Mouse (Mus musculus) MEL (cell line): ENCODE data around the gene AU021092. TPM values are rescaled to one million over a fixed set of nuclear protein-coding genes. Genes with fewer than 3 reads are reported as not detected.

Source experiments
- DNase-seq: peaks from one replicate; pipeline ENCODE4 v3.0.0; 2011; ENCODE audit warnings: low read depth, low spot score
- H3K27ac ChIP-seq: 2 replicates; pipeline ENCODE4 v1.5.1; 2012; ENCODE audit warnings: low read depth, mild to moderate bottlenecking, control low read depth, low read length, moderate library complexity; ENCODE audit not compliant: control insufficient read depth
- H3K27me3 ChIP-seq, 2 experiments: fragments of 150-350 bp in 1 of 2; sonication (generic) in 1 of 2; 2 replicates each; pipeline ENCODE4 v1.6.1; 2012; ENCODE audit warnings: low read length in 2 of 2, mild to moderate bottlenecking in 2 of 2, improper control_type of control experiment in 1 of 2, moderate library complexity in 1 of 2; ENCODE audit not compliant: insufficient read depth in 2 of 2, control insufficient read depth in 1 of 2
- H3K36me3 ChIP-seq, 2 experiments: 2 replicates each; pipeline ENCODE4 v1.6.1; 2012 to 2014; ENCODE audit warnings: low read length in 2 of 2, improper control_type of control experiment in 1 of 2, inconsistent platforms in 1 of 2, mild to moderate bottlenecking in 1 of 2; ENCODE audit not compliant: insufficient read depth in 2 of 2, control insufficient read depth in 1 of 2
- H3K4me1 ChIP-seq, 2 experiments: fragments of 150-350 bp in 1 of 2; sonication (generic) in 1 of 2; 2 replicates each; pipeline ENCODE4 v1.6.1; 2012; ENCODE audit warnings: low read length in 2 of 2, improper control_type of control experiment in 1 of 2, mild to moderate bottlenecking in 1 of 2; ENCODE audit not compliant: insufficient read depth in 2 of 2, control insufficient read depth in 1 of 2
- H3K4me3 ChIP-seq, 2 experiments: fragments of 150-350 bp in 1 of 2; sonication (generic) in 1 of 2; 2 replicates each; pipeline ENCODE4 v1.5.1; 2012; ENCODE audit warnings: low read depth in 2 of 2, low read length in 2 of 2, mild to moderate bottlenecking in 2 of 2, moderate library complexity in 2 of 2, control low read depth in 1 of 2, improper control_type of control experiment in 1 of 2; ENCODE audit not compliant: control insufficient read depth in 1 of 2, insufficient read depth in 1 of 2
- H3K79me2 ChIP-seq: 2 replicates; pipeline ENCODE4 v1.6.1; 2012; ENCODE audit warnings: mild to moderate bottlenecking, low read length, moderate library complexity; ENCODE audit not compliant: control insufficient read depth, poor library complexity, insufficient read depth
- H3K9ac ChIP-seq: 2 replicates; pipeline ENCODE4 v1.6.1; 2012; ENCODE audit warnings: low read depth, mild to moderate bottlenecking, control low read depth, low read length, moderate library complexity; ENCODE audit not compliant: control insufficient read depth, poor library complexity, severe bottlenecking
- H3K9me3 ChIP-seq: fragments of 150-350 bp; sonication (generic); replicated peaks from 2 replicates; pipeline ENCODE4 v1.6.1; 2012; ENCODE audit warnings: mild to moderate bottlenecking, low read length, improper control_type of control experiment, moderate library complexity; ENCODE audit not compliant: insufficient read depth
- CTCF ChIP-seq, 3 experiments: IDR thresholded peaks in 2 of 3; conservative IDR thresholded peaks in 1 of 3; 2 replicates each; pipeline ENCODE4 v1.5.1; 2011 to 2012; ENCODE audit warnings: low read length in 3 of 3, low read depth in 2 of 3, mild to moderate bottlenecking in 2 of 3, improper control_type of control experiment in 1 of 3, inconsistent platforms in 1 of 3, mixed read lengths in 1 of 3, moderate library complexity in 1 of 3; ENCODE audit not compliant: control insufficient read depth in 1 of 3, insufficient read depth in 1 of 3, poor library complexity in 1 of 3, severe bottlenecking in 1 of 3
- E2F4 ChIP-seq: IDR thresholded peaks from 2 replicates; pipeline ENCODE4 v1.6.1; 2011; ENCODE audit warnings: low read depth, low read length, improper control_type of control experiment, borderline replicate concordance
- ELF1 ChIP-seq: IDR thresholded peaks from 2 replicates; pipeline ENCODE4 v1.6.1; 2014; ENCODE audit warnings: low read depth, mild to moderate bottlenecking, inconsistent platforms, low read length, improper control_type of control experiment, moderate library complexity
- ETS1 ChIP-seq: IDR thresholded peaks from 2 replicates; pipeline ENCODE4 v1.6.1; 2012; ENCODE audit warnings: low read depth, mild to moderate bottlenecking, inconsistent platforms, low read length, improper control_type of control experiment, moderate library complexity
- GABPA ChIP-seq: IDR thresholded peaks from 2 replicates; pipeline ENCODE4 v1.6.1; 2012; ENCODE audit warnings: low read depth, mild to moderate bottlenecking, inconsistent platforms, low read length, improper control_type of control experiment, moderate library complexity
- GATA1 ChIP-seq: IDR thresholded peaks from 2 replicates; pipeline ENCODE4 v1.6.1; 2011; ENCODE audit warnings: low read depth, low read length, improper control_type of control experiment
- HCFC1 ChIP-seq: IDR thresholded peaks from 2 replicates; pipeline ENCODE4 v1.6.1; 2012; ENCODE audit warnings: low read depth, mild to moderate bottlenecking, inconsistent platforms, low read length, improper control_type of control experiment, moderate library complexity
- JUND ChIP-seq: IDR thresholded peaks from 2 replicates; pipeline ENCODE4 v1.6.1; 2011; ENCODE audit warnings: low read depth, mild to moderate bottlenecking, improper control_type of control experiment, low read length
- KAT2A ChIP-seq: conservative IDR thresholded peaks from 2 replicates; pipeline ENCODE4 v1.6.1; 2012; ENCODE audit warnings: low read depth, low read length, improper control_type of control experiment, inconsistent platforms
- MAX ChIP-seq: IDR thresholded peaks from 2 replicates; pipeline ENCODE4 v1.6.1; 2011; ENCODE audit warnings: low read length, improper control_type of control experiment
- MEF2A ChIP-seq: IDR thresholded peaks from 2 replicates; pipeline ENCODE4 v1.6.1; 2014; ENCODE audit warnings: low read depth, mild to moderate bottlenecking, inconsistent platforms, low read length, improper control_type of control experiment; ENCODE audit not compliant: poor library complexity, insufficient replicate concordance, severe bottlenecking; ENCODE audit errors: extremely low read depth
- MYB ChIP-seq: IDR thresholded peaks from 2 replicates; pipeline ENCODE4 v1.6.1; 2011; ENCODE audit warnings: mild to moderate bottlenecking, low read depth, low read length, improper control_type of control experiment
- MYC ChIP-seq: IDR thresholded peaks from 2 replicates; pipeline ENCODE4 v1.6.1; 2011; ENCODE audit warnings: low read depth, mild to moderate bottlenecking, low read length, improper control_type of control experiment, moderate library complexity
- NELFE ChIP-seq: IDR thresholded peaks from 2 replicates; pipeline ENCODE4 v1.6.1; 2011; ENCODE audit warnings: low read depth, low read length, improper control_type of control experiment
- NRF1 ChIP-seq: IDR thresholded peaks from 2 replicates; pipeline ENCODE4 v1.6.1; 2014; ENCODE audit warnings: low read depth, mild to moderate bottlenecking, inconsistent platforms, low read length, improper control_type of control experiment, moderate library complexity; ENCODE audit not compliant: poor library complexity, insufficient read depth, severe bottlenecking
- POLR2AphosphoS2 ChIP-seq: IDR thresholded peaks from 2 replicates; pipeline ENCODE4 v1.6.1; 2011; ENCODE audit warnings: low read length, improper control_type of control experiment
- RCOR1 ChIP-seq: IDR thresholded peaks from 2 replicates; pipeline ENCODE4 v1.6.1; 2012; ENCODE audit warnings: low read depth, mild to moderate bottlenecking, inconsistent platforms, low read length, improper control_type of control experiment
- TBP ChIP-seq: IDR thresholded peaks from 2 replicates; pipeline ENCODE4 v1.8.0; 2011; ENCODE audit warnings: low read depth, low read length, improper control_type of control experiment
- USF1 ChIP-seq: IDR thresholded peaks from 2 replicates; pipeline ENCODE4 v1.6.1; 2014; ENCODE audit warnings: low read depth, mild to moderate bottlenecking, inconsistent platforms, low read length, improper control_type of control experiment, moderate library complexity
- USF2 ChIP-seq, 2 experiments: IDR thresholded peaks; 2 replicates each; pipeline ENCODE4 v1.6.1; 2011 to 2012; ENCODE audit warnings: improper control_type of control experiment in 2 of 2, low read length in 2 of 2, borderline replicate concordance in 1 of 2, inconsistent platforms in 1 of 2, low read depth in 1 of 2, mild to moderate bottlenecking in 1 of 2; ENCODE audit not compliant: insufficient read depth in 1 of 2
- ZC3H11A ChIP-seq: IDR thresholded peaks from 2 replicates; pipeline ENCODE4 v1.6.1; 2012; ENCODE audit warnings: low read depth, mild to moderate bottlenecking, inconsistent platforms, low read length, improper control_type of control experiment
- ZMIZ1 ChIP-seq: IDR thresholded peaks from 2 replicates; pipeline ENCODE4 v1.6.1; 2012; ENCODE audit warnings: low read depth, mild to moderate bottlenecking, inconsistent platforms, low read length, improper control_type of control experiment, moderate library complexity
- ZNF384 ChIP-seq: IDR thresholded peaks from 2 replicates; pipeline ENCODE4 v1.6.1; 2012; ENCODE audit warnings: low read depth, mild to moderate bottlenecking, inconsistent platforms, low read length, improper control_type of control experiment
- polyA plus RNA-seq, 2 experiments: library from polyadenylated mRNA; stranded (reverse) in 1 of 2; unstranded in 1 of 2; fragments of >175 nt in 1 of 2; fragments of >200 nt in 1 of 2; gene quantifications; 2 replicates each; pipeline versions ENCODE4 v1.2.1 to v1.2.4; 2012; ENCODE audit warnings: low replicate concordance in 2 of 2, low read depth in 1 of 2; ENCODE audit not compliant: insufficient read length in 2 of 2, insufficient read depth in 1 of 2, missing spikeins in 1 of 2
- total RNA-seq: library from RNA; depleted of rRNA; stranded (reverse); fragments of 300-350 nt; gene quantifications from 2 replicates; pipeline ENCODE4 v1.2.3, GENCODE M21; 2012; rRNA removed

The AU021092 gene
- total and polyA plus RNA-seq, 3 experiments = not detected

DNA sequence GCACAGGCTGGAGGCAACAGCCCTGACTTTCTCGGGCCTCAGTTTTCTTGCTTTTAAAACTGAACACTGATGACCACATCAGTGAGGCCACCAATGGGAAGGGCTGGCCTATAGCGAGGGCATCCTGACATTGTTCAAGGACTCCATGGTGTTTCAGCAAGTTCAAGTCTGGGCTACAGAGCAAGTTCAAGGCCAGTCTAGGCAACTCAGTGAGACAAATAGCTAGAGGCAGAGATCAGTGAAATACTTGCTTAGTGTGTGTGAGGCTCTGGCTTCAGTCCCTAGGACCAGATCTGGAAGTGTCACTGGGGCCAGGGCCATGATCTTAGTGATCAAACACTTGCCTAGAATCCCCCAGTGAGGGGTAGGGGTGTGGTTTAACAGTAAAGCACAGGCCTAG is 54.1 kb downstream of the AU021092 start:
- DNase-seq = no peak
- H3K9me3 ChIP-seq = no peaks in the 10 kb centered on the region
- TF ChIP-seq ELF1 (no peak), USF2 (IDR thresholded peaks at IDR 0.05; ENCODE audit: borderline replicate concordance in 1 of 2, insufficient read depth in 1 of 2, low read depth in 1 of 2, low read length in 2 of 2) (no peak), USF1 (no peak), E2F4 (no peak), ZNF384 (no peak), ZC3H11A (no peak), RCOR1 (no peak), TBP (no peak), GABPA (no peak), HCFC1 (no peak), POLR2AphosphoS2 (no peak), MAX (no peak), MYB (no peak), ETS1 (no peak), GATA1 (no peak), ZMIZ1 (no peak), NELFE (no peak)
- TF ChIP-seq, all 39 proteins: peak for 0
- Histone ChIP-seq H3K27me3 (peaks cover 0 to 1% of the 10 kb centered on the region in 2 experiments; a peak in 2 of 4 replicates), H3K4me3 (no peak overlapping the region), H3K79me2 (no peaks in the 10 kb centered on the region), H3K9ac (no peak overlapping the region), H3K27ac (no peak overlapping the region), H3K4me1 (no peaks in the 10 kb centered on the region), H3K36me3 (no peaks in the 10 kb centered on the region)

- no peak overlapping the region for H3K4me3 ChIP-seq
- no peak for DNase-seq
- no peak overlapping the region for H3K9ac ChIP-seq
- H3K9me3 ChIP-seq = no peaks in the 10 kb centered on the region
- H3K27ac ChIP-seq = no peak overlapping the region
- no peaks in the 10 kb centered on the region for H3K4me1 ChIP-seq
- H3K36me3 ChIP-seq = no peaks in the 10 kb centered on the region
- H3K79me2 ChIP-seq = no peaks in the 10 kb centered on the region
- TF ChIP-seq MEF2A = no peak
- TF ChIP-seq CTCF (IDR thresholded peaks at IDR 0.05 in 2 of 3, conservative IDR thresholded peaks at IDR 0.05 in 1 of 3; ENCODE audit: control insufficient read depth in 1 of 3, insufficient read depth in 1 of 3, low read depth in 2 of 3, low read length in 3 of 3, poor library complexity in 1 of 3, severe bottlenecking in 1 of 3) = no peak
- TF ChIP-seq MYC = no peak
- TF ChIP-seq NRF1 = no peak
- no peak for TF ChIP-seq KAT2A
- TF ChIP-seq E2F4 = no peak
- no peak for TF ChIP-seq JUND
- H3K27me3 ChIP-seq = no peaks in the 10 kb centered on the region; a peak in 3 of 4 replicates
Observed at GRCm38 (mm10) chr16:5164327-5164726, 57.8 kb downstream of the AU021092 start.

Other genes starting within 250 kb of the AU021092 start
- not detected in 2 replicates for gene Sept12, start 224.4 kb downstream of the AU021092 start, total RNA-seq
- under 1 TPM in 1 of 2 experiments, not detected in 1; 0.07 TPM for gene Sept12, start 224.4 kb downstream of the AU021092 start, polyA plus RNA-seq
- gene Smim22, start 215.0 kb downstream of the AU021092 start, total RNA-seq = not detected in 2 replicates
- gene Smim22, start 215.0 kb downstream of the AU021092 start, polyA plus RNA-seq = not detected
- gene Rogdi, start 208.7 kb downstream of the AU021092 start, total RNA-seq = 1.7 and 1.9 TPM in 2 replicates
- gene Rogdi, start 208.7 kb downstream of the AU021092 start, polyA plus RNA-seq = 10 to 100 TPM in 1 of 2 experiments, not detected in 1; 17.8 TPM
- gene Glyr1, start 172.4 kb downstream of the AU021092 start, total RNA-seq = 63.6 and 68.7 TPM in 2 replicates
- 100 to 1,000 TPM in 1 of 2 experiments, 10 to 100 TPM in 1; 44.8 to 103 TPM for gene Glyr1, start 172.4 kb downstream of the AU021092 start, polyA plus RNA-seq
- 14.9 and 18.1 TPM in 2 replicates for gene Ubn1, start 172.2 kb downstream of the AU021092 start, total RNA-seq
- gene Ubn1, start 172.2 kb downstream of the AU021092 start, polyA plus RNA-seq = 10 to 100 TPM; 24.9 to 34.5 TPM
- not detected in 2 replicates for gene Ppl, start 89.9 kb downstream of the AU021092 start, total RNA-seq
- gene Ppl, start 89.9 kb downstream of the AU021092 start, polyA plus RNA-seq = under 1 TPM in 1 of 2 experiments, not detected in 1; 0.01 TPM
- not detected in 2 replicates for gene Sec14l5, start 75.2 kb downstream of the AU021092 start, total RNA-seq
- gene Sec14l5, start 75.2 kb downstream of the AU021092 start, polyA plus RNA-seq = under 1 TPM in 1 of 2 experiments, not detected in 1; 0.03 TPM
- gene Nagpa, start 18.3 kb downstream of the AU021092 start, total RNA-seq = 34.0 and 34.5 TPM in 2 replicates
- gene Nagpa, start 18.3 kb downstream of the AU021092 start, polyA plus RNA-seq = 10 to 100 TPM in 1 of 2 experiments, not detected in 1; 60.5 TPM
- 38.2 and 46.4 TPM in 2 replicates for gene Alg1, start 11.3 kb upstream of the AU021092 start, total RNA-seq
- gene Alg1, start 11.3 kb upstream of the AU021092 start, polyA plus RNA-seq = 10 to 100 TPM in 1 of 2 experiments, not detected in 1; 42.9 TPM
- gene Eef2kmt, start 33.7 kb upstream of the AU021092 start, total RNA-seq = 21.4 and 26.4 TPM in 2 replicates
- gene Eef2kmt, start 33.7 kb upstream of the AU021092 start, polyA plus RNA-seq = 10 to 100 TPM in 1 of 2 experiments, not detected in 1; 48.6 TPM